Mouse (Mus musculus) forelimb bud, embryonic 11.5 days (tissue): Measurements from ENCODE around the gene Glis2.
A peak's percentile ranks its signal among the peaks of the same experiment; 100 is the strongest.

Experiments
- DNase-seq: peaks from one replicate; pipeline ENCODE4 v3.0.0-alpha.2; 2012; ENCODE audit warnings: low read depth, low spot score

Gene Glis2

DNA sequence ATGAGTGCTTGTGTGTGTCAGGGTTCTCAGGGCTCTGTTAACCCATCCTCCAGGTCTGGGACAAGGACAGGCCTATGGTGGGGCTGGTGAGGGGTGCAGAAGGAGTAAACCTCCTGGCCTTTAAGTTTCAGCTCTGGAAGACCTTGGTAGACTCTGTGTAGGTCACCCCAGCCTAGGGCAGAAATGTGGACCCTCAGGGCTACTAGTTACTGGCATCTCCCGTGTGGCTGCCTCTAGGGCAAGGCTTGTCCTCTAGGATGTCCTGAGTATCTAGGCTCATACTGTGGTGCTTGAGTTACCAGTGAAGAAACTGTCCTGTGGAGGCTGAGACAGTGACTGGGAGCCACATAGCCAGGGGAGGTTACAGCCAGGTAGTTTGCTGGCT is 8.9 kb downstream of the Glis2 start:
- DNase-seq: no peak

GRCm38 (mm10) chr16:4604293-4604837 is 9.9 kb downstream of the Glis2 start:
- DNase-seq: no peak

GRCm38 (mm10) chr16:4605514-4606131 is 11.1 kb downstream of the Glis2 start:
- no peak for DNase-seq

- DNase-seq: no peak
Observed at GRCm38 (mm10) chr16:4606431-4607084, 12.0 kb downstream of the Glis2 start.

GRCm38 (mm10) chr16:4607818-4608531 is 13.5 kb downstream of the Glis2 start:
- DNase-seq: peak; percentile 86

DNA sequence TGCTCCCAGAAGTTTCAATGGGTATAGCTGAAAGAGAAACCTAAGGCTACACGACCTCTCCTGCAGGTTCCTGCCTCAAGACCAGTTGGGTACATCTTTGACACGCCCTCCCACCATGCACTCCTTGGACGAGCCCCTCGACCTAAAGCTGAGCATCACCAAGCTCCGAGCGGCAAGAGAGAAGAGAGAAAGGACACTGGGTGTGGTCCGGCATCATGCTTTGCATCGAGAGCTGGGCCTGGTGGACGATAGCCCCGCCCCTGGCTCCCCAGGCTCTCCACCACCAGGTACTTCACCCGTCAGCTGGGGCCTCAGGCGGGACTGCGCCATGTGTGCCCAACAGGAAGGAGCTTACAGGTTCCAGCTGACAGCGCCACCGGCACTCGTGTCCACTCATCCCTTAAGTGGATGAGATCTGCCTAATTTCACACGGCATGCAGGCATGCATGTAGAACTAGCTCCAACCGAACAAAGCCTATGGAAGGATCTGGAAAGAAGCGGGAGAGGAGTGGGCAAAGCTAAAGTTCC is 14.1 kb downstream of the Glis2 start:
- DNase-seq: no peak

DNA sequence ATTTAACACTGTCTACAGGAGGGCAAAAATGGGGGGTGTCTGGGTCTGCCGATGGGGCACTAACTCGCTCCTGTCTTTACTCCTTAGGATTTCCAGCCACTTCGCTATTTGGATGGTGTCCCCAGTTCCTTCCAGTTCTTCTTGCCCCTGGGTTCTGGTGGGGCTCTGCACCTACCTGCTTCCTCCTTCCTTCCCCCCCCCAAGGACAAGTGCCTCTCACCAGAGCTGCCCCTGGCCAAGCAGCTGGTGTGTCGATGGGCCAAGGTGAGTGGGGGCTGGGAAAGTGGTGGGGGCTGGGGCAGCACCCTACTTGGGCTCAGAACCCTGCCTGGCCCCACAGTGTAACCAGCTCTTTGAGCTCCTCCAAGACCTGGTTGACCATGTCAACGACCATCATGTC is 16.7 kb downstream of the Glis2 start:
- DNase-seq: no peak

DNA sequence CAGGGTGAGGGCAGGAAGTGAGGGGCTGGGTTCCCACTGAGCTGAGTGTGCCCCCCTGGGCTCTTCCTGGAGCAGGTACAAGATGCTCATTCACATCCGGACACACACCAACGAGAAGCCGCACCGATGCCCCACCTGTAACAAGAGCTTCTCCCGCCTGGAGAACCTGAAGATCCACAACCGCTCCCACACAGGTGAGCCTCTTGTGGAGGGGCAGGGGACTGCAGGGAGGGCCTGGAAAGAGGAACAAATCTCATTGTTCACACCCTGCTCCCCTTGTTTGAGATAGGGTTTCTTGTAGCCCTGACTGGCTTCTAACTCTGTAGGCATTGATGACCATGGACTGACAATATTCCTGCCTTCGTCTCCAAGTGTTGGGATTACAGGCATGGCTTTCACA is 17.2 kb downstream of the Glis2 start:
- no peak for DNase-seq

- DNase-seq: no peak
Observed at GRCm38 (mm10) chr16:4613736-4614135, 19.2 kb downstream of the Glis2 start.

DNA sequence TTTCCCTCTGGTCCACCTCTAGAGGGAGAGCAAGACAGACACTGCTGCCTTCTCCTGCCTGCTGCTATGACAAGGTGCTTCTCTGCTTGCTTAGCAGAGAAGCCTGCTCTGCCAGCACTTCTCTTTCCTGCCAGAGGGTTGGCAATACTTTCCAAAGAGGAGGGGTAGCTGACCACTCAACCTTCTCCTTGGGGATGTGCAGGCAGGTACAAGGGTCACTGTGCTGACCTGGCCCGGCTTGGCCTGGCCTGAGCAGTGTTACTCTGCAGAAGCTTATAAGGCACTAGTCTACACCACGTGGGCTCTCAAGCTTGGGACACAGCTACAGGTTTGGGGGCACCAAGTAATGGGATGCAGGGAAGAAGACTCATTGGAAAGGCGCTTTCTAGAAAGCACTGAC is 20.1 kb downstream of the Glis2 start:
- DNase-seq: no peak

DNA sequence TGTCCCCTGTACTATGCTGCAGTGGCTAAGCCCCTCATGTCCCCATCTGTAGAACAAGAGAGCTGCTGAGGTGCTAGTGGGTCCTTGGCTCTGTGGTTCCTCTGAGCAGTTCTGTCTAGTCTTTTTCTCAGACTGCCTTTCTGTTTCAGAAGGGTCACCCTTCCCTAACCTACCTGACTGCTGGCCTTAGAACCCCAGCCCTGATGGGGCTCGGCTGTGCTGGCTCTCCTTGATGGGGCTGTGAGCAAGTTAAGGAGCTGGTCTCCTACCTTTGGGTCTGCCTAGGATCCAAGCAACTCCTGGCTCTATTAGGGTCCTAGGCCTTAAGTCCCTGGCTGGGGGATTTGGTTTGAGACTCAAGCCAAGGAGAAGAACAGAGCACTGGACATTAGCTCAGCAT is 20.8 kb downstream of the Glis2 start:
- no peak for DNase-seq

GRCm38 (mm10) chr16:4616829-4617228 is 22.3 kb downstream of the Glis2 start:
- no peak for DNase-seq

DNA sequence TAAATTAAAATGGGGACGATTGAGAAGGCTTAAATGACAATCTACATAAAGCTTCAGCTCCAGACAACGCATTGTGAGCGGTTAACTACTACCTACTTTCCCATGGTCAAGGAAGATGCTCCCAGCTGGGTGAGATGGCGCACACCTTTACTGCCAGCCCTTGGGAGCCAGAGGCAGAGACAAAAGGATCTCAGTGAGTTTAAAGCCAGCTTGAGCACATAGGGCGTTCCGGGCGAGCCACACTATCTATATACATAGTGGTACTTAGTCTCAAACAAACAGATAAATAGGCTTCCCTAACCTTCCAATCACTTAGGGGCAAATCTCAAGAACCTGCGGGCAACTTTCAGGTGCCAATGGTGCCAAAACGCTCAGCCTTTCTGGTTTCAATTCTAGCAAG is 29.6 kb downstream of the Glis2 start:
- DNase-seq: no peak

DNA sequence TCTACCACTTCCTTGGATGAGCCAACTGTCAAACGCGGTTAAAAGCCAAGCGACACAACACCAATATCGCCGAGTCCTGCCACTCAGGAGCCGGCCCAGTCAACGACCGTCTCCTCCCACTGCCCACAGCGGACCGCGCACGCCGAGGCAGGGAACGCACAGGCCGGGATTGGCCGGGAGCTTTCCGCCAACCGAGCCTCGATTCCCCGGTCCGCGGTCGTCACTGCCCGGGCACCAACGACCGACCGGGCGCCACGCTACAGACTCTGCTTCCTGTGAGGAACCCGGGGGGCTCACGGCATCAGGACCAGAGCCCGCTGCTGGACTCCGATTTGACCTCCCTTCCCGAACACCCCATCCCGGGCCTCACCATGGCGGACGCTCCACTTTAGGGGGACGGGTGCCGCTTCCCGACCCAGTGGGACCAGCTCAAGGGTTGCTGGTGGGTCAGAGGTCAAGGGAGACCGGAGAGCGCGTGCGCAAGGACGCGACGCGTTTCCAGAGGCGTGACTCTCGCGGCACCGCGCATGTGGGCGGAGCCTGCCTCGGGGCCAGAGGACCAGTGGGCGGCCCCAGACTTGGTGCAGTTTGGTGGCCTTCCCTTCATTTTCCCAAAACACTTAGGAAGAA is 30.1 kb downstream of the Glis2 start, which contains the start of gene Pam16:
Gene Pam16, minus strand, starts transcription at position 508 of the 630 bp plus-strand sequence.
- DNase-seq: peak; percentile 93

GRCm38 (mm10) chr16:4627105-4627504 is 32.6 kb downstream of the Glis2 start:
- no peak for DNase-seq

DNA sequence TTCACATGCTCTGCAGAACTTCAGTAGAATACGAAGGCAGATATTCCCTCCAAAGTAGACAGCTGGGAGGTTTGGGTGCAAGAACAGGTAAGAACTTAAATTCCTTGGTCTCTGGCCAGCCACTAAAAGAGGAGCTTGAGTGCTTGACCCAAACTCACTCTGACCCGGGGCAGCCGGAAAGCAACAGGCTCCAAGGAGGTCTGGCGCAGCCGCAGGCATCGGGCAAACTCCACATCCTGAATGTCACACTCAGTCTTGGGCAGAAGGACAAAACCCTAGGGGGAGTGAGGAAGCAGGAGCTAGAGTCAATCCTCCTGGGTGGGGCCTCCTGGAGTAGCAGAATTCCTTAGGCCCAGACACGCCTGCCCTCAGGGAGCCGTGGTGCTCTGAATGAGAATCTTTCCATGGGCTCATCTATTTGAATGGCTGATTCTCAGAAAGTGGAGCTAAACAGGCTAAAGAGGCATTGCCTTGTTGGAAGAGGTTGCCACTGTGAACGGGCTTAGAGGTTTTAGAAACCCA is 34.4 kb downstream of the Glis2 start:
- DNase-seq: no peak

DNA sequence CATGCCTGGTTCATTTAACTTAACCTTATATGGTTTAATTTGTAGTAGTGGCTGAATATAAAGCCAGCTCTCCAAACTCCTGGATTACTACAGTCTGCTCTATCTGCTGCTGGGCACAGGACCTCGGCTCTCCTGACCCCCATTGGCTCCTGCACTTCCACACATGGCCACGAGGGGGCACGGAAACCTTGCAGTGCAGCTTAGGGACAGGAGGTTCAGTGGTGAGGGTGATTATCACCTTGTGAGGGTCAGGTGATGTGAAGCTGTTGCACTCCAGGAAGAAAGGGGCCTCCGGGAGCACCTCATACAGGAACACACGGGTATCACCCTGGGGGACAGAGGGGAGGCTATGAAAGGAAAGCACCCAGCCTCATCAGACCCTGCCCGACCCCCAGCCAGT is 35.4 kb downstream of the Glis2 start:
- DNase-seq: peak; percentile 79

GRCm38 (mm10) chr16:4632050-4632449 is 37.5 kb downstream of the Glis2 start:
- no peak for DNase-seq

DNA sequence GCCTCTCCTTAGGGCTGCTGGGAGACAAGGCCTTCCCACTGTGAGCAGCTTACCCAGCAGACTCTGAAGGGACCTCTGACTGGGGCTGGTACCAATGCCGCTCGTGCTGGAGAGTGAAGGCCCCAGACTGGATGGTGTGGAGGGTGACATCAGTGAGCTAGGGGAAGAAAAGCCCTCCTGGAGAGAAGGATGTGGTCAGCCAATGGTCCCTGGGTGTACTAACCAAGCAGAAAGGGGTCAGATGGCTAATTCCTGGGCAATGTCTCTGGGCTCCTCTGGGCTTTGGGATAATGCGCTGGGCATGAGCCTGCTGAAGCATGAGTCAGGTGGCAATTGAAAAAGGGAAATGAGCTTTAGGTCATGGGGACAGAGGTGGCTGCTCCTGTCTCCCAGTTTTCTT is 39.1 kb downstream of the Glis2 start:
- no peak for DNase-seq

DNA sequence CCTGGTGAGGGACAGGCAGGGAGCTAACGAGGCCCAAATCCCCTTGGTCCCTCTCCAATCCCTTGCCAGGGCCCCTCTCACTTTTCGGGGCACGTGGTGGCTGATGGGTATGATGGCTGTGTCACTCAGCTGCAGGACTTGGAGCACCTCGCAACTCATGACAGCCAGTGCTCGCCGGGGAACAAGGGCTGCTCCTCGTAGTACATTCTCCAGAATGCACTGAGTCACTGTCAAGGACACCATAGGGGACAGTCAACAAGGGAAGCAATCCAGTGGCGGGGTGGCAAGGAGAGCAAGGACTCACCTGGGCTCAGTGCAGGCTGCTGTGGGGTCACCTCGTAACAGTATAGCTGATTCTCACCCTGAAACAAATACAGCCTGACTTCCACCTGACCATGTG is 40.2 kb downstream of the Glis2 start:
- no peak for DNase-seq

- no peak for DNase-seq
Observed at GRCm38 (mm10) chr16:4635760-4636159, 41.2 kb downstream of the Glis2 start.
